Comparison of ENCODE assay signal across 8 mouse cellular contexts in the genomic region with DNA sequence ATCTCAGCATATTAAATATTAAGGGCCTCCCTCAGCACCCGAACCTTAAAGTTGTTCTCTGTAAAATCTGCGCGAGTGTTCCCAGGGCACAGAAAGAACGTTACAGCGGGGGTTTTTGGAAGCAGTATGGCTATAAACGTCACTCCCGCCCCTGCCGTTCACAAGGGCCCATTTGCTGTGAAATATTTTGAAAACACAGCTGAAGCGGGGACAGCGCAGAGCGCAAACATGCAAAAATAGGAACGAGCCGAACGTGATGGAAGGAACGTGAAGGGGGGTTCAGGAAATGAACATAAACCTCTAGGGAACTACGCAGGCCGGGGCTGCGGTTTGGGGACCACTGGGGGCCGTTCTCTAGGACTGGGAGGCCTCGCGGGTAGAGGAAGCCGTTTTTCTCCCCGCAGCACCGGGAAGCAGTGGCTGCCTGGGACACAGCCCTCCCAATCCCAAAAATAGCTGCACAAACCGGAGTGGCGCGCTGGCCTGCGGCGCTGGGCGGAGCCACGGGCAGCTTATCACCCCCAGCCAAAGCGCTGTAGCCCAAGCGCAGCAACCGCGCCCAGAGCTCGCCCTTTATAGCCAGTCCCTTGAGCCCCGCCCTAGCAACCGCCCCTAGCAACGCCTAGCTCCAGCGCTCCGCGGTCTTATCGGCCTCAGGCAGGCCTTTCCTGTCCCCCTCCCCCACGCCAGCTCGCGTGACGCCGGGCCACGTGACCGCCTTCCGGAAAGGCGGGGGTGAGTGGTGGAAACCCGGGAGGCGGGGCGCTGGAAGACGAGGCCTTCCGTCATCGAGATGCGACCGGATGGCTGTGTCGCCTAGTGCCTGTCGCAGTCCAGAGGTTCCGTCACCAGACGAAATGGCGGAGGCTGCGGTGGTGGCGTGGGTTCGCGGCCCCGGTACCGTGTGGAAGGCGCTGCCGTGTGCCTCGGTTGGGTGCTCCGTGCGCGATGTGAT. TPM values are rescaled to one million over a fixed set of nuclear protein-coding genes. Genes with fewer than 3 reads are reported as not detected.
A peak's percentile ranks its signal among the peaks of the same experiment; 100 is the strongest.
DNase-seq lines count a peak whose midpoint lies in the region; ATAC-seq lines count a peak whose summit lies in the region.

A gene (plus strand): TSS at position 812 of the 955 bp plus-strand sequence.

- H3K27me3 ChIP-seq in heart, embryonic 13.5 days (replicated peaks): no peaks in the 10 kb centered on the region
- no peaks in the 10 kb centered on the region for H3K27me3 ChIP-seq in liver, embryonic 12.5 days (replicated peaks)
- no peaks in the 10 kb centered on the region for H3K27me3 ChIP-seq in stomach, embryonic 15.5 days (replicated peaks)

- DNase-seq in CD4-positive, CD25-positive, alpha-beta regulatory T cell, adult 2 months (ENCODE audit: low read depth, low spot score): peak; percentile 100
- DNase-seq in fat pad, adult 2 months (ENCODE audit: extremely low read depth, low read depth, low spot score): peak; percentile 71
- peak; percentile 100 for DNase-seq in kidney, postnatal 10 days
- DNase-seq in natural killer cell, adult 2 months (ENCODE audit: low spot score in 2 of 2): peak; percentile 100

- peak within 1 kb of the TSS; percentile 87 for H3K27ac ChIP-seq in brown adipose tissue, adult 24 weeks (replicated peaks; ENCODE audit: low read depth, low read length)
- H3K27ac ChIP-seq in heart, embryonic 13.5 days (replicated peaks): peak within 1 kb of the TSS; percentile 98
- peak within 1 kb of the TSS; percentile 99 for H3K27ac ChIP-seq in liver, embryonic 12.5 days
- peak within 1 kb of the TSS; percentile 99 for H3K27ac ChIP-seq in stomach, embryonic 15.5 days

- peak; percentile 98 for ATAC-seq in heart, embryonic 13.5 days (ENCODE audit: extremely low read depth, insufficient number of reproducible peaks, low FRiP score, low TSS enrichment)
- peak; percentile 92 for ATAC-seq in liver, embryonic 12.5 days
- peak; percentile 99 for ATAC-seq in stomach, embryonic 15.5 days (ENCODE audit: insufficient read depth, low FRiP score, low read depth)

- WGBS in heart, embryonic 13.5 days: 1% methylated on average over 77 of the region's 77 CpGs
- under 1% methylated on average over 77 of the region's 77 CpGs for WGBS in liver, embryonic 12.5 days (ENCODE audit: insufficient replicate concordance)
- WGBS in stomach, embryonic 15.5 days: under 1% methylated on average over 77 of the region's 77 CpGs

- H3K4me2 ChIP-seq in heart, embryonic 13.5 days: peak within 1 kb of the TSS; percentile 85
- H3K4me2 ChIP-seq in liver, embryonic 12.5 days: peak within 1 kb of the TSS; percentile 84
- peak within 1 kb of the TSS; percentile 81 for H3K4me2 ChIP-seq in stomach, embryonic 15.5 days

- peaks cover 13% of the 10 kb centered on the region for H3K36me3 ChIP-seq in heart, embryonic 13.5 days
- peaks cover 26% of the 10 kb centered on the region for H3K36me3 ChIP-seq in liver, embryonic 12.5 days
- peaks cover 3% of the 10 kb centered on the region; the same call in 1 of the 2 replicates for H3K36me3 ChIP-seq in stomach, embryonic 15.5 days

- peaks cover 12% of the 10 kb centered on the region for H3K4me1 ChIP-seq in brown adipose tissue, adult 24 weeks (ENCODE audit: control insufficient read depth, insufficient read depth, insufficient read length, low read length)
- peaks cover 46% of the 10 kb centered on the region for H3K4me1 ChIP-seq in heart, embryonic 13.5 days
- peaks cover 67% of the 10 kb centered on the region for H3K4me1 ChIP-seq in liver, embryonic 12.5 days
- H3K4me1 ChIP-seq in stomach, embryonic 15.5 days: peaks cover 19% of the 10 kb centered on the region

- peak within 1 kb of the TSS; percentile 95 for H3K9ac ChIP-seq in heart, embryonic 13.5 days
- H3K9ac ChIP-seq in liver, embryonic 12.5 days: peak within 1 kb of the TSS; percentile 86
- peak within 1 kb of the TSS; percentile 69 for H3K9ac ChIP-seq in stomach, embryonic 15.5 days

- no peaks in the 10 kb centered on the region for H3K9me3 ChIP-seq in heart, embryonic 13.5 days
- no peaks in the 10 kb centered on the region for H3K9me3 ChIP-seq in liver, embryonic 12.5 days (replicated peaks)
- no peaks in the 10 kb centered on the region for H3K9me3 ChIP-seq in stomach, embryonic 15.5 days

- H3K4me3 ChIP-seq in brown adipose tissue, adult 24 weeks (ENCODE audit: insufficient read depth, low read depth, low read length): peak within 1 kb of the TSS; percentile 77
- peak within 1 kb of the TSS; percentile 89 for H3K4me3 ChIP-seq in heart, embryonic 13.5 days
- peak within 1 kb of the TSS; percentile 83 for H3K4me3 ChIP-seq in liver, embryonic 12.5 days
- peak within 1 kb of the TSS; percentile 78 for H3K4me3 ChIP-seq in stomach, embryonic 15.5 days (replicated peaks)

RNA-seq across cellular contexts. Expression of the gene that starts here (rescaled TPM):
- polyA plus RNA-seq in brown adipose tissue, adult 24 weeks (2012; ENCODE audit: insufficient read depth, insufficient read length, missing spikeins): 7.5 TPM in 2 replicates
- 22.0 and 23.9 TPM in 2 replicates for polyA plus RNA-seq in heart, embryonic 13.5 days (2015; fragmentation: Nextera tagmentation; extraction: Ambion mirVana)
- 39.2 and 39.4 TPM in 2 replicates for polyA plus RNA-seq in liver, embryonic 12.5 days (2016; fragmentation: Nextera tagmentation; extraction: Ambion mirVana)
- 30.7 and 34.4 TPM in 2 replicates for polyA plus RNA-seq in stomach, embryonic 15.5 days (2015; fragmentation: Nextera tagmentation; extraction: Ambion mirVana)

Comparison
In these comparisons a context has a peak if more than half of its experiments do, and no peak if none do; other contexts are left out.
1. Peak in every context shown above with its lines: DNase-seq, ATAC-seq, H3K4me3 ChIP-seq and H3K27ac ChIP-seq.